In the genomic region with DNA sequence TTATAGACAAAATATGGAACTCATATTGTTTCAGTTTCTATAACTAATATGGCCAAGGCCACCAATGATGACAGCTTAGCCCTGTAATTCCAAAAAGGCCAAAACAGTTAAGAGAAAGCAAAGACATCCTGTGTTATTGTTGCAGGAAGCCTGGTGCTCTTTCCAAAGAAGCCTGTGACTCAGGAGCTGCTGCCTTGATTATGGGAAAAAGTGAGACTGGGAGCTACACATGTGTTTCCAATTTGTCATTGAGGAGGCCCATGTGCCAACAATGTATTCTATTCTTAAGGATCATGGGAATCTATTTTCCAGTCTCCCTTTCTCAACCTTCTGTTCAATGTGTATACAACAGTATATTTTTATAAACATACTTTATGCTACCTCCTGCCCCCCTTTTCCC, we compare ENCODE assay signal across 21 mouse cellular contexts.
DNase-seq lines count a peak whose midpoint lies in the region; ATAC-seq and TF ChIP-seq lines count a peak whose summit lies in the region.
"Had no signal": no experiment of that assay in that cellular context is flagged by ENCODE, and none has a peak within 500 bp of the region (broad histone marks: within the 10 kb centered on the region; RNA-seq: fewer than 3 reads in every experiment).

No protein-coding gene starts in this region.

- H3K4me3 ChIP-seq in embryonic facial prominence, embryonic 10.5 days, result no peak overlapping the region
- no peak overlapping the region for H3K4me3 ChIP-seq in embryonic fibroblast, embryonic 13.5 days (ENCODE audit: insufficient read depth, low read length)
- H3K4me3 ChIP-seq in limb, embryonic 14.5 days (replicated peaks; ENCODE audit: low read length), result no peak overlapping the region
- H3K4me3 ChIP-seq in hindbrain, embryonic 11.5 days (ENCODE audit: low read depth, low read length), result no peak overlapping the region
- H3K4me3 ChIP-seq: embryonic facial prominence, embryonic 12.5 days; erythroblast, embryonic 14.5 days; heart, embryonic 12.5 days; hindbrain, embryonic 10.5 days; hindbrain, embryonic 15.5 days had no signal

- H3K4me1 ChIP-seq in embryonic facial prominence, embryonic 10.5 days, result peaks cover 7% of the 10 kb centered on the region; the same call in 1 of the 2 replicates
- H3K4me1 ChIP-seq in embryonic fibroblast, embryonic 13.5 days (ENCODE audit: control insufficient read depth, insufficient read depth, low read length), result peaks cover 5% of the 10 kb centered on the region
- no peaks in the 10 kb centered on the region for H3K4me1 ChIP-seq in limb, embryonic 14.5 days (ENCODE audit: control insufficient read depth, insufficient read depth, low read length)
- H3K4me1 ChIP-seq in hindbrain, embryonic 11.5 days (replicated peaks; ENCODE audit: control insufficient read depth, insufficient read depth, low read length), result no peaks in the 10 kb centered on the region
- H3K4me1 ChIP-seq: embryonic facial prominence, embryonic 12.5 days; heart, embryonic 12.5 days; hindbrain, embryonic 10.5 days; hindbrain, embryonic 15.5 days had no signal

- H3K27ac ChIP-seq in embryonic facial prominence, embryonic 10.5 days (replicated peaks), result no peak overlapping the region
- 0 out of 2 replicates have a peak overlapping the region, but pooled peaks have one; percentile 74 for H3K27ac ChIP-seq in embryonic fibroblast, embryonic 13.5 days (ENCODE audit: insufficient read depth, low read length)
- no peak overlapping the region for H3K27ac ChIP-seq in limb, embryonic 14.5 days (replicated peaks; ENCODE audit: low read depth, low read length)
- no peak overlapping the region for H3K27ac ChIP-seq in hindbrain, embryonic 11.5 days (ENCODE audit: low read depth, low read length)
- H3K27ac ChIP-seq: embryonic facial prominence, embryonic 12.5 days; hindbrain, embryonic 10.5 days; hindbrain, embryonic 15.5 days had no signal

- TF ChIP-seq CTCF in embryonic fibroblast, embryonic 13.5 days (IDR thresholded peaks at IDR 0.05; ENCODE audit: borderline replicate concordance, insufficient read depth, low read length), result no peak

- no peak for TF ChIP-seq POLR2A in embryonic fibroblast, embryonic 13.5 days (IDR thresholded peaks at IDR 0.05; ENCODE audit: low read depth, low read length)
- TF ChIP-seq POLR2A in limb, embryonic 14.5 days (IDR thresholded peaks at IDR 0.05; ENCODE audit: borderline replicate concordance, extremely low read depth, insufficient read depth, insufficient read length), result no peak

- no peak overlapping the region for H3K9ac ChIP-seq in limb, embryonic 14.5 days (ENCODE audit: low read depth, low read length, severe bottlenecking)
- H3K9ac ChIP-seq in hindbrain, embryonic 11.5 days (ENCODE audit: low read depth, low read length), result no peak overlapping the region
- H3K9ac ChIP-seq: embryonic facial prominence, embryonic 12.5 days; heart, embryonic 12.5 days; hindbrain, embryonic 15.5 days had no signal

- no peaks in the 10 kb centered on the region for H3K27me3 ChIP-seq in embryonic facial prominence, embryonic 10.5 days (replicated peaks; ENCODE audit: low read depth, poor library complexity, severe bottlenecking)
- H3K27me3 ChIP-seq in limb, embryonic 14.5 days (ENCODE audit: control insufficient read depth, insufficient read depth, low read length), result no peaks in the 10 kb centered on the region
- no peaks in the 10 kb centered on the region for H3K27me3 ChIP-seq in hindbrain, embryonic 11.5 days (ENCODE audit: control insufficient read depth, insufficient read depth, low read length)
- H3K27me3 ChIP-seq: CH12.LX; embryonic facial prominence, embryonic 12.5 days; heart, embryonic 12.5 days; hindbrain, embryonic 15.5 days had no signal

- H3K9me3 ChIP-seq in embryonic facial prominence, embryonic 10.5 days, result no peaks in the 10 kb centered on the region
- no peaks in the 10 kb centered on the region for H3K9me3 ChIP-seq in limb, embryonic 14.5 days (ENCODE audit: control insufficient read depth, low read length)
- H3K9me3 ChIP-seq in hindbrain, embryonic 11.5 days (ENCODE audit: control insufficient read depth, low read length), result no peaks in the 10 kb centered on the region
- H3K9me3 ChIP-seq: embryonic facial prominence, embryonic 12.5 days; heart, embryonic 12.5 days; hindbrain, embryonic 10.5 days; hindbrain, embryonic 15.5 days had no signal

- DNase-seq in embryo, embryonic 10 days (ENCODE audit: low spot score), result peak; percentile 13
- DNase-seq in embryo, embryonic 9.5 days (ENCODE audit: extremely low spot score), result no peak
- peak; percentile 14 for DNase-seq in embryonic facial prominence, embryonic 10.5 days (ENCODE audit: low spot score)
- peak; percentile 62 for DNase-seq in limb, embryonic 14.5 days (ENCODE audit: low spot score)
- DNase-seq in hindbrain, embryonic 11.5 days (ENCODE audit: low spot score), result no peak
- no peak for DNase-seq in retina, postnatal 1 day
- DNase-seq in lung, postnatal 10 days, result no peak
- DNase-seq: adrenal gland, adult 8-10 months; adrenal gland, postnatal 36 days; cerebellum, adult 2 months; cerebellum, postnatal 10 days; gastrocnemius, postnatal 14 days had no signal

- H3K4me2 ChIP-seq in limb, embryonic 14.5 days (replicated peaks; ENCODE audit: low read depth, low read length, severe bottlenecking), result no peak overlapping the region
- H3K4me2 ChIP-seq in hindbrain, embryonic 11.5 days (replicated peaks; ENCODE audit: low read depth, low read length), result no peak overlapping the region
- H3K4me2 ChIP-seq: embryonic facial prominence, embryonic 12.5 days; heart, embryonic 12.5 days; hindbrain, embryonic 15.5 days had no signal

- no peaks in the 10 kb centered on the region for H3K36me3 ChIP-seq in embryonic facial prominence, embryonic 10.5 days (replicated peaks)
- no peaks in the 10 kb centered on the region for H3K36me3 ChIP-seq in limb, embryonic 14.5 days (ENCODE audit: control insufficient read depth, insufficient read depth, low read length)
- no peaks in the 10 kb centered on the region for H3K36me3 ChIP-seq in hindbrain, embryonic 11.5 days (ENCODE audit: control insufficient read depth, insufficient read depth, low read length)
- H3K36me3 ChIP-seq: embryonic facial prominence, embryonic 12.5 days; heart, embryonic 12.5 days; hindbrain, embryonic 10.5 days; hindbrain, embryonic 15.5 days had no signal

- ATAC-seq in limb, embryonic 14.5 days (ENCODE audit: low FRiP score, low read depth), result 0 out of 2 replicates have a peak, but pooled peaks have one; percentile 57
- no peak for ATAC-seq in hindbrain, embryonic 11.5 days (ENCODE audit: low FRiP score)
- ATAC-seq: forebrain, embryonic 16.5 days; intestine, postnatal 0 days had no signal

Comparison
In these comparisons a context has a peak if more than half of its experiments do, and no peak if none do; other contexts are left out.
1. DNase-seq: peak in embryo, embryonic 10 days (single experiment), embryonic facial prominence, embryonic 10.5 days (single experiment) and limb, embryonic 14.5 days (single experiment); none in embryo, embryonic 9.5 days (single experiment), hindbrain, embryonic 11.5 days (single experiment), retina, postnatal 1 day (single experiment) and lung, postnatal 10 days (single experiment).